Mouse (Mus musculus): ENCODE results near the gene Intu. TPM values are rescaled to one million over a fixed set of nuclear protein-coding genes. Genes with fewer than 3 reads are reported as not detected.

Gene Intu
- polyA plus RNA-seq, 1 experiment = 2.0 TPM

DNA sequence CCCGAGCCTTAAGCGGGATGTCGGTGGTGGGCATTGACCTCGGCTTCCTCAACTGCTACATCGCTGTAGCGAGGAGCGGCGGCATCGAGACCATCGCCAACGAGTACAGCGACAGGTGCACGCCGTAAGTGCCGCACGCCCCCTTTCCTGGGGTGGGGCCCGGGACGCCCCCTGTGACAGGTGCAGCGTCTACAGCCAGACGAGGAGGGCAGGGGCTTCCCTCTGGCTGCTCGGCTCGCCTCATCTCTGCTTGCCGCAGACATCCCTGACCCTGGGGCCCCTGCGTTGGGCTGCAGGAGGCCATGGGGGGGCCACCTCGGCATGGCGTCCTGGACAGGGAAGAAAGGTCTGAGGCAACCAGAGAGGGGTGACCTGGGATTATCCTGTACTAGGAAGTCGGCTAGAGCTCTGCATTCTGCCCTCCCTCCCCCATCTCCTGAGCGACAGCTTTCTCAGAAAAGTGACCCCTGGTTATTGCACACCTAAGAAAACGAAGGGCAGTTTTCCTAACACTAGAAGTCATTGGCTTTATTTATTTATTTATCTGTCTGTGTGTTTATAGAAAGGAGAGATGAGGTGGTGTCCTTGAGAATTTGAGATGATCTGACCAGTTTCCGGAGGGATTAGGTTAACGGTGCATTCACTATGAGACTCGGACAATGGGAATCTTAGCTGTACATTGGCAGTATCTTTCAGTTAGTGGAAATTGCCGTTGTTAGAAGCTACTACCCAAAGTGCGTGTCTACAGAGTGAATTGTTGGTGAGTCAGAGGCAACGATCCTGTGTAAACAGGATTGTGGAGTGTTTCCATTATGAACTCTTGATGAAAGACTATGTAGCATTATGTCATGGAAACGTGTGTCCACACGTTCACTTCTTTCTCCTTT, 214.8 kb downstream of the Intu start:
- Histone ChIP-seq H3K79me3 (ENCODE audit: low read depth) (peaks cover 25% of the 10 kb centered on the region), H3K27me3 (ENCODE audit: control insufficient read depth, insufficient read depth, insufficient read length) (no peaks in the 10 kb centered on the region), H3ac (ENCODE audit: control insufficient read depth, insufficient read length, low read depth) (peak overlapping the region; percentile 57), H3K4me3 (ENCODE audit: insufficient read depth, poor library complexity, severe bottlenecking) (peak overlapping the region; percentile 84), H3K79me2 (ENCODE audit: control insufficient read depth, insufficient read depth) (peaks cover 55% of the 10 kb centered on the region), H3K36me3 (ENCODE audit: control insufficient read depth, insufficient read depth) (peaks cover under 1% of the 10 kb centered on the region)
- TF ChIP-seq CEBPB (IDR thresholded peaks at IDR 0.05; ENCODE audit: low read depth) (no peak), MYOD1 (IDR thresholded peaks at IDR 0.05; ENCODE audit: control insufficient read depth, insufficient read length, low read depth) (peak; percentile 67)

Small RNA genes within 50 kb of the gene (microRNA-seq; reads per million reads assigned to microRNA genes)
- gene Gm23810 (ENCODE audit: borderline microRNAs expressed) = not detected

Other genes with a start within 250 kb of the Intu start
- not detected for gene Slc25a31, start 177.6 kb downstream of the Intu start, polyA plus RNA-seq (2012; fragmentation: generic; extraction: Trizol)
- 15.7 TPM for gene Hspa4l, start 213.2 kb downstream of the Intu start, polyA plus RNA-seq (2012; fragmentation: generic; extraction: Trizol)

All from C2C12 (cell line).